ENCODE assay signal across 22 mouse cellular contexts in genomic region chr9:14362068-14362768, GRCm38 (mm10). TPM values are rescaled to one million over a fixed set of nuclear protein-coding genes. Genes with fewer than 3 reads are reported as not detected.
DNase-seq lines count a peak whose midpoint lies in the region; ATAC-seq and TF ChIP-seq lines count a peak whose summit lies in the region.
"Had no signal": no experiment of that assay in that cellular context is flagged by ENCODE, and none has a peak within 500 bp of the region (broad histone marks: within the 10 kb centered on the region; RNA-seq: fewer than 3 reads in every experiment).

No protein-coding gene starts in this region.

- no peak overlapping the region for H3K4me3 ChIP-seq in embryonic facial prominence, embryonic 14.5 days (ENCODE audit: low read depth, low read length)
- no peak overlapping the region for H3K4me3 ChIP-seq in embryonic facial prominence, embryonic 10.5 days
- H3K4me3 ChIP-seq in liver, embryonic 12.5 days = no peak overlapping the region
- H3K4me3 ChIP-seq in liver, postnatal 0 days (ENCODE audit: low read depth, low read length) = no peak overlapping the region
- no peak overlapping the region for H3K4me3 ChIP-seq in liver, embryonic 13.5 days (replicated peaks)
- H3K4me3 ChIP-seq in layer of hippocampus, adult 2 months = no peak overlapping the region
- H3K4me3 ChIP-seq: embryonic facial prominence, embryonic 12.5 days; forebrain, embryonic 13.5 days; forebrain, embryonic 15.5 days had no signal

- H3K27me3 ChIP-seq in embryonic facial prominence, embryonic 14.5 days (replicated peaks; ENCODE audit: control insufficient read depth, insufficient read depth, low read length) = no peaks in the 10 kb centered on the region
- H3K27me3 ChIP-seq in embryonic facial prominence, embryonic 10.5 days (replicated peaks; ENCODE audit: low read depth, poor library complexity, severe bottlenecking) = no peaks in the 10 kb centered on the region
- no peaks in the 10 kb centered on the region for H3K27me3 ChIP-seq in liver, embryonic 12.5 days (replicated peaks)
- H3K27me3 ChIP-seq in liver, postnatal 0 days (ENCODE audit: insufficient read depth, low read length) = no peaks in the 10 kb centered on the region
- no peaks in the 10 kb centered on the region for H3K27me3 ChIP-seq in liver, embryonic 13.5 days
- H3K27me3 ChIP-seq: embryonic facial prominence, embryonic 12.5 days; forebrain, embryonic 13.5 days; forebrain, embryonic 15.5 days had no signal

- TF ChIP-seq EP300 in liver, postnatal 0 days (IDR thresholded peaks at IDR 0.05; ENCODE audit: low read depth) = no peak

- no peaks in the 10 kb centered on the region for H3K36me3 ChIP-seq in embryonic facial prominence, embryonic 14.5 days (ENCODE audit: control insufficient read depth, insufficient read depth, low read length)
- H3K36me3 ChIP-seq in embryonic facial prominence, embryonic 10.5 days (replicated peaks) = no peaks in the 10 kb centered on the region; the same call in 1 of the 2 replicates
- peaks cover 54% of the 10 kb centered on the region for H3K36me3 ChIP-seq in liver, embryonic 12.5 days
- H3K36me3 ChIP-seq in liver, postnatal 0 days (replicated peaks; ENCODE audit: insufficient read depth, low read length) = peaks cover 6% of the 10 kb centered on the region
- peaks cover 63% of the 10 kb centered on the region for H3K36me3 ChIP-seq in liver, embryonic 13.5 days
- H3K36me3 ChIP-seq: embryonic facial prominence, embryonic 12.5 days; forebrain, embryonic 15.5 days had no signal

- no peak overlapping the region for H3K4me2 ChIP-seq in embryonic facial prominence, embryonic 14.5 days (ENCODE audit: low read depth, low read length)
- no peak overlapping the region for H3K4me2 ChIP-seq in liver, embryonic 12.5 days
- no peak overlapping the region for H3K4me2 ChIP-seq in liver, postnatal 0 days (ENCODE audit: low read depth, low read length)
- H3K4me2 ChIP-seq in liver, embryonic 13.5 days = no peak overlapping the region
- H3K4me2 ChIP-seq: embryonic facial prominence, embryonic 12.5 days; forebrain, embryonic 13.5 days; forebrain, embryonic 15.5 days had no signal

- WGBS in embryonic facial prominence, embryonic 14.5 days = 75% methylated on average over 8 of the region's 8 CpGs
- WGBS in embryonic facial prominence, embryonic 10.5 days = 89% methylated on average over 8 of the region's 8 CpGs
- WGBS in liver, embryonic 12.5 days (ENCODE audit: insufficient replicate concordance) = 77% methylated on average over 8 of the region's 8 CpGs
- 86% methylated on average over 8 of the region's 8 CpGs for WGBS in liver, postnatal 0 days (ENCODE audit: insufficient replicate concordance)
- 84% methylated on average over 8 of the region's 8 CpGs for WGBS in liver, embryonic 13.5 days (ENCODE audit: insufficient replicate concordance)

- DNase-seq in embryonic facial prominence, embryonic 14.5 days (ENCODE audit: low spot score) = peak; percentile 41
- no peak for DNase-seq in embryonic facial prominence, embryonic 10.5 days (ENCODE audit: low spot score)
- DNase-seq in liver, postnatal 0 days = no peak
- DNase-seq in liver, embryonic 13.5 days = no peak
- DNase-seq in layer of hippocampus, adult 2 months (ENCODE audit: low spot score in 2 of 2) = no peak
- DNase-seq: adrenal gland, adult 2 months; adrenal gland, postnatal 10 days; adrenal gland, postnatal 25 days; B cell, adult 2 months; cerebellum, adult 11 months; cerebellum, adult 18-20 months; cerebellum, adult 8-10 months; cerebellum, adult 9-11 months; cerebellum, postnatal 14 days; cerebellum, postnatal 36 days; embryo, embryonic 11 days; forebrain, postnatal 0 days had no signal

- ATAC-seq in embryonic facial prominence, embryonic 14.5 days (ENCODE audit: low read depth) = peak; percentile 87
- ATAC-seq in liver, embryonic 12.5 days = no peak
- no peak for ATAC-seq in liver, postnatal 0 days
- peak; percentile 17 for ATAC-seq in liver, embryonic 13.5 days (ENCODE audit: low read depth)
- ATAC-seq: CD4-positive, CD25-positive, alpha-beta regulatory T cell, adult 4 months; forebrain, embryonic 13.5 days; forebrain, embryonic 15.5 days; forebrain, postnatal 0 days had no signal

- no peaks in the 10 kb centered on the region for H3K4me1 ChIP-seq in embryonic facial prominence, embryonic 14.5 days (ENCODE audit: control insufficient read depth, insufficient read depth, low read length)
- 0 out of 2 replicates have a peak, but pooled peaks cover 2% of the 10 kb centered on the region for H3K4me1 ChIP-seq in embryonic facial prominence, embryonic 10.5 days
- peaks cover 56% of the 10 kb centered on the region for H3K4me1 ChIP-seq in liver, embryonic 12.5 days
- H3K4me1 ChIP-seq in liver, postnatal 0 days (ENCODE audit: insufficient read depth) = peaks cover 30% of the 10 kb centered on the region
- H3K4me1 ChIP-seq in liver, embryonic 13.5 days (replicated peaks) = peaks cover 58% of the 10 kb centered on the region
- H3K4me1 ChIP-seq: forebrain, embryonic 13.5 days; forebrain, embryonic 15.5 days had no signal

- no peaks in the 10 kb centered on the region for H3K9me3 ChIP-seq in embryonic facial prominence, embryonic 14.5 days (ENCODE audit: control insufficient read depth, low read length)
- no peaks in the 10 kb centered on the region for H3K9me3 ChIP-seq in embryonic facial prominence, embryonic 10.5 days
- no peaks in the 10 kb centered on the region for H3K9me3 ChIP-seq in liver, embryonic 12.5 days (replicated peaks)
- no peaks in the 10 kb centered on the region for H3K9me3 ChIP-seq in liver, postnatal 0 days (ENCODE audit: low read length)
- no peaks in the 10 kb centered on the region for H3K9me3 ChIP-seq in liver, embryonic 13.5 days (replicated peaks)
- H3K9me3 ChIP-seq: embryonic facial prominence, embryonic 12.5 days; forebrain, embryonic 13.5 days; forebrain, embryonic 15.5 days had no signal

- H3K27ac ChIP-seq in embryonic facial prominence, embryonic 14.5 days (replicated peaks; ENCODE audit: low read depth, low read length) = no peak overlapping the region
- H3K27ac ChIP-seq in embryonic facial prominence, embryonic 10.5 days (replicated peaks) = no peak overlapping the region
- peak overlapping the region; percentile 16; the same call in 1 of the 2 replicates for H3K27ac ChIP-seq in liver, embryonic 12.5 days
- no peak overlapping the region for H3K27ac ChIP-seq in liver, postnatal 0 days (ENCODE audit: low read depth)
- H3K27ac ChIP-seq in liver, embryonic 13.5 days = peak overlapping the region; percentile 29
- H3K27ac ChIP-seq in layer of hippocampus, adult 2 months = no peak overlapping the region
- H3K27ac ChIP-seq: embryonic facial prominence, embryonic 12.5 days; forebrain, embryonic 13.5 days; forebrain, embryonic 15.5 days had no signal

- no peak overlapping the region for H3K9ac ChIP-seq in embryonic facial prominence, embryonic 14.5 days (ENCODE audit: low read depth, low read length)
- H3K9ac ChIP-seq in liver, embryonic 12.5 days = no peak overlapping the region
- H3K9ac ChIP-seq in liver, postnatal 0 days (replicated peaks) = no peak overlapping the region
- no peak overlapping the region for H3K9ac ChIP-seq in liver, embryonic 13.5 days
- H3K9ac ChIP-seq: embryonic facial prominence, embryonic 12.5 days; forebrain, embryonic 13.5 days; forebrain, embryonic 15.5 days; forebrain, postnatal 0 days had no signal

- TF ChIP-seq CTCF in liver, postnatal 0 days (IDR thresholded peaks at IDR 0.05; ENCODE audit: low read depth) = no peak
- TF ChIP-seq CTCF in layer of hippocampus, adult 2 months (conservative IDR thresholded peaks at IDR 0.05) = no peak

RNA-seq across cellular contexts. Expression of gene Endod1, which starts 19.1 kb away (rescaled TPM):
- polyA plus RNA-seq in embryonic facial prominence, embryonic 14.5 days (2014; fragmentation: Nextera tagmentation; extraction: Ambion mirVana) = 23.3 and 23.6 TPM in 2 replicates
- polyA plus RNA-seq in embryonic facial prominence, embryonic 10.5 days (2016; fragmentation: Nextera tagmentation; extraction: Ambion mirVana) = 6.9 and 8.0 TPM in 2 replicates
- 36.8 and 40.3 TPM in 2 replicates for polyA plus RNA-seq in liver, embryonic 12.5 days (2016; fragmentation: Nextera tagmentation; extraction: Ambion mirVana)
- polyA plus RNA-seq in liver, postnatal 0 days (2015; fragmentation: Nextera tagmentation; extraction: Ambion mirVana) = 11.6 and 12.4 TPM in 2 replicates
- 37.8 and 40.4 TPM in 2 replicates for polyA plus RNA-seq in liver, embryonic 13.5 days (2015; fragmentation: Nextera tagmentation; extraction: Ambion mirVana)
- total RNA-seq in layer of hippocampus, adult 2 months (2021) = 10 to 100 TPM; 67.3 to 73.6 TPM

Comparison
In these comparisons a context has a peak if more than half of its experiments do, and no peak if none do; other contexts are left out.
1. ATAC-seq: peak in embryonic facial prominence, embryonic 14.5 days (single experiment) and liver, embryonic 13.5 days (single experiment); none in liver, embryonic 12.5 days (single experiment) and liver, postnatal 0 days (single experiment).
2. H3K27ac ChIP-seq: peak in liver, embryonic 12.5 days (single experiment) and liver, embryonic 13.5 days (single experiment); none in embryonic facial prominence, embryonic 14.5 days (single experiment), embryonic facial prominence, embryonic 10.5 days (single experiment), liver, postnatal 0 days (single experiment) and layer of hippocampus, adult 2 months (single experiment).